Comparison of ENCODE assay signal across 25 mouse cellular contexts in the genomic region with DNA sequence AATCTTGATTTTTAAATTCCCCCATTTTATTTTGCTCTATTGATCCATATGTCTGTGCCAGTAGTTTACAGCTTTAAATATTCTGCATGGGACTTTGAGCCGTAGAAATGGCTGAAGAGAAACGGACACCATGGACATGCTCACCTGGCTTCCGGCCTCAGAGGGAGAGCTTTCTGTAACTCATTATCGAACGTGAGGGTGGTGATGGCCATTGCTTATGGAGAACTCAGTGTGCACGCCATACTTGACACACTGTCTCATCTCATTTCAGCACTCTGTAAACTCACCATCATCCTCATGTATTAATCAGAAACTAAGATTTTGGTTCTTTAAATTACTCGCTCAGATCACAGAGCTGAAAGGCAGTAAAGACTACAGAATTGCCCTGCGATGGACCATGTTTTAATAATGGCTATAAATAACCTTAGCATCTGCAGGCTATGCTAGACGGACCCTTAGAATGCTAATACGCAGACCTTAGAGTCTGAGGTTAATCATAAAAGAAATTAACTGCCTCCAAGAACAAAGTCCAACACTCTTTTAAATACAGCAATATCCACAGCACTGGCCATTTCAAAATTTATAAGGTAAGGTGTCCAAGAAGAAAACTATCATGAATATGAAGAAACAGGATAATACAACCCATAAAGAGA.
DNase-seq lines count a peak whose midpoint lies in the region; ATAC-seq and TF ChIP-seq lines count a peak whose summit lies in the region.
"Had no signal": no experiment of that assay in that cellular context is flagged by ENCODE, and none has a peak within 500 bp of the region (broad histone marks: within the 10 kb centered on the region; RNA-seq: fewer than 3 reads in every experiment).

No protein-coding gene starts in this region.

- H3K27me3 ChIP-seq in midbrain, embryonic 11.5 days (ENCODE audit: control insufficient read depth, insufficient read depth, low read length), result no peaks in the 10 kb centered on the region; the same call in 1 of the 2 replicates
- H3K27me3 ChIP-seq in midbrain, embryonic 10.5 days (ENCODE audit: low read depth, poor library complexity, severe bottlenecking), result peaks cover 36% of the 10 kb centered on the region
- no peaks in the 10 kb centered on the region for H3K27me3 ChIP-seq in intestine, postnatal 0 days (replicated peaks; ENCODE audit: control insufficient read depth, insufficient read depth, low read length)
- 0 out of 2 replicates have a peak, but pooled peaks cover 3% of the 10 kb centered on the region for H3K27me3 ChIP-seq in heart, embryonic 12.5 days (replicated peaks)
- no peaks in the 10 kb centered on the region; the same call in 1 of the 2 replicates for H3K27me3 ChIP-seq in neural tube, embryonic 15.5 days (replicated peaks)
- H3K27me3 ChIP-seq: embryonic facial prominence, embryonic 12.5 days; embryonic facial prominence, embryonic 15.5 days; heart, embryonic 13.5 days had no signal

- ATAC-seq in midbrain, embryonic 11.5 days (ENCODE audit: low FRiP score), result no peak
- ATAC-seq in intestine, postnatal 0 days, result peak; percentile 33; the same call in 1 of the 2 replicates
- ATAC-seq in heart, embryonic 12.5 days (ENCODE audit: insufficient number of reproducible peaks, low FRiP score), result no peak
- no peak for ATAC-seq in neural tube, embryonic 15.5 days (ENCODE audit: low FRiP score)
- ATAC-seq: CD4-positive, CD25-positive, alpha-beta regulatory T cell, adult 4 months; forebrain, embryonic 14.5 days; forebrain, postnatal 0 days had no signal

- no peaks in the 10 kb centered on the region for H3K9me3 ChIP-seq in midbrain, embryonic 11.5 days (ENCODE audit: control insufficient read depth, low read length)
- H3K9me3 ChIP-seq in midbrain, embryonic 10.5 days (replicated peaks), result no peaks in the 10 kb centered on the region
- H3K9me3 ChIP-seq in intestine, postnatal 0 days (ENCODE audit: control insufficient read depth), result no peaks in the 10 kb centered on the region
- no peaks in the 10 kb centered on the region for H3K9me3 ChIP-seq in heart, embryonic 12.5 days (replicated peaks)
- no peaks in the 10 kb centered on the region for H3K9me3 ChIP-seq in neural tube, embryonic 15.5 days (replicated peaks)
- H3K9me3 ChIP-seq: embryonic facial prominence, embryonic 12.5 days; embryonic facial prominence, embryonic 15.5 days; heart, embryonic 13.5 days had no signal

- WGBS in midbrain, embryonic 11.5 days, result 90% methylated on average over 10 of the region's 10 CpGs
- 91% methylated on average over 10 of the region's 10 CpGs for WGBS in midbrain, embryonic 10.5 days
- 44% methylated on average over 10 of the region's 10 CpGs for WGBS in intestine, postnatal 0 days
- WGBS in heart, embryonic 12.5 days, result 73% methylated on average over 10 of the region's 10 CpGs
- 58% methylated on average over 10 of the region's 10 CpGs for WGBS in neural tube, embryonic 15.5 days

- H3K36me3 ChIP-seq in midbrain, embryonic 11.5 days (ENCODE audit: control insufficient read depth, insufficient read depth, low read length), result no peaks in the 10 kb centered on the region
- H3K36me3 ChIP-seq in midbrain, embryonic 10.5 days, result no peaks in the 10 kb centered on the region
- no peaks in the 10 kb centered on the region for H3K36me3 ChIP-seq in intestine, postnatal 0 days (ENCODE audit: control insufficient read depth, insufficient read depth)
- H3K36me3 ChIP-seq in heart, embryonic 12.5 days, result no peaks in the 10 kb centered on the region
- no peaks in the 10 kb centered on the region for H3K36me3 ChIP-seq in neural tube, embryonic 15.5 days
- H3K36me3 ChIP-seq: embryonic facial prominence, embryonic 12.5 days; embryonic facial prominence, embryonic 15.5 days; heart, embryonic 13.5 days had no signal

- no peak overlapping the region for H3K9ac ChIP-seq in midbrain, embryonic 11.5 days (ENCODE audit: low read length)
- no peak overlapping the region for H3K9ac ChIP-seq in intestine, postnatal 0 days (ENCODE audit: low read depth, low read length)
- H3K9ac ChIP-seq in heart, embryonic 12.5 days, result no peak overlapping the region
- H3K9ac ChIP-seq in neural tube, embryonic 15.5 days (replicated peaks), result no peak overlapping the region
- H3K9ac ChIP-seq: embryonic facial prominence, embryonic 12.5 days; embryonic facial prominence, embryonic 15.5 days; forebrain, postnatal 0 days; heart, embryonic 13.5 days had no signal

- no peak for TF ChIP-seq CTCF in intestine, postnatal 0 days (IDR thresholded peaks at IDR 0.05; ENCODE audit: low read depth)

- no peak overlapping the region for H3K4me2 ChIP-seq in midbrain, embryonic 11.5 days
- H3K4me2 ChIP-seq in intestine, postnatal 0 days (replicated peaks; ENCODE audit: low read depth), result peak overlapping the region; percentile 18; the same call in 1 of the 2 replicates
- H3K4me2 ChIP-seq in heart, embryonic 12.5 days, result no peak overlapping the region
- H3K4me2 ChIP-seq in neural tube, embryonic 15.5 days, result no peak overlapping the region
- H3K4me2 ChIP-seq: embryonic facial prominence, embryonic 12.5 days; embryonic facial prominence, embryonic 15.5 days; heart, embryonic 13.5 days had no signal

- H3K27ac ChIP-seq in midbrain, embryonic 11.5 days (ENCODE audit: low read depth, low read length), result no peak overlapping the region
- H3K27ac ChIP-seq in midbrain, embryonic 10.5 days (replicated peaks), result no peak overlapping the region
- no peak overlapping the region for H3K27ac ChIP-seq in intestine, postnatal 0 days (ENCODE audit: low read depth, low read length)
- H3K27ac ChIP-seq in heart, embryonic 12.5 days (ENCODE audit: poor library complexity, severe bottlenecking), result no peak overlapping the region
- no peak overlapping the region for H3K27ac ChIP-seq in neural tube, embryonic 15.5 days (replicated peaks)
- H3K27ac ChIP-seq: embryonic facial prominence, embryonic 12.5 days; embryonic facial prominence, embryonic 15.5 days; gastrocnemius, adult 2 months; heart, embryonic 13.5 days had no signal

- no peaks in the 10 kb centered on the region for H3K4me1 ChIP-seq in midbrain, embryonic 11.5 days (ENCODE audit: control insufficient read depth, insufficient read depth, low read length)
- peaks cover 7% of the 10 kb centered on the region; the same call in 1 of the 2 replicates for H3K4me1 ChIP-seq in midbrain, embryonic 10.5 days
- H3K4me1 ChIP-seq in intestine, postnatal 0 days (replicated peaks; ENCODE audit: control insufficient read depth, insufficient read depth, low read length), result no peaks in the 10 kb centered on the region
- H3K4me1 ChIP-seq in heart, embryonic 12.5 days (replicated peaks), result no peaks in the 10 kb centered on the region
- no peaks in the 10 kb centered on the region for H3K4me1 ChIP-seq in neural tube, embryonic 15.5 days
- H3K4me1 ChIP-seq: heart, embryonic 13.5 days had no signal

- no peak overlapping the region for H3K4me3 ChIP-seq in midbrain, embryonic 11.5 days (ENCODE audit: low read depth, low read length)
- H3K4me3 ChIP-seq in midbrain, embryonic 10.5 days, result no peak overlapping the region
- H3K4me3 ChIP-seq in intestine, postnatal 0 days (ENCODE audit: low read depth, low read length), result no peak overlapping the region
- H3K4me3 ChIP-seq in heart, embryonic 12.5 days, result no peak overlapping the region
- no peak overlapping the region for H3K4me3 ChIP-seq in neural tube, embryonic 15.5 days (replicated peaks)
- H3K4me3 ChIP-seq: embryonic facial prominence, embryonic 12.5 days; embryonic facial prominence, embryonic 15.5 days; gastrocnemius, adult 2 months; heart, embryonic 13.5 days had no signal

- DNase-seq in kidney, adult 9 months, result peak; percentile 66
- DNase-seq in kidney, postnatal 25 days, result no peak
- peak; percentile 66 for DNase-seq in midbrain, embryonic 11.5 days (ENCODE audit: low spot score, missing footprints)
- no peak for DNase-seq in midbrain, embryonic 10.5 days (ENCODE audit: low spot score)
- peak; percentile 21 to 38 for DNase-seq in kidney, postnatal 36 days
- DNase-seq: adrenal gland, adult 2 months; adrenal gland, postnatal 14 days; cerebellum, adult 11 months; cerebellum, adult 2 months; cerebellum, adult 9-11 months; cerebellum, postnatal 25 days; forebrain, postnatal 0 days; gastrocnemius, adult 2 months; gastrocnemius, postnatal 14 days; heart, adult 11 months; heart, postnatal 14 days; heart, postnatal 4 days had no signal

Comparison
In these comparisons a context has a peak if more than half of its experiments do, and no peak if none do; other contexts are left out.
1. DNase-seq: peak in kidney, adult 9 months (single experiment), midbrain, embryonic 11.5 days (single experiment) and kidney, postnatal 36 days (2 of 2); none in kidney, postnatal 25 days (0 of 2) and midbrain, embryonic 10.5 days (single experiment).